Mouse (Mus musculus) heart, adult 2 months (tissue): ENCODE measurements around the gene Elp1.

Experiments used
- CTCF ChIP-seq: fragments of 200-600 bp; IDR thresholded peaks from 2 replicates; pipeline ENCODE4 v1.8.1; 2022; ENCODE audit warnings: antibody characterized with exemption, mild to moderate bottlenecking, moderate library complexity
- EP300 ChIP-seq: fragments of 200-500 bp; IDR thresholded peaks from 2 replicates; pipeline ENCODE4 v1.6.1; 2011; ENCODE audit warnings: low read depth, low read length, control low read depth; ENCODE audit not compliant: insufficient read depth
- POLR2A ChIP-seq: fragments of 200-500 bp; IDR thresholded peaks from 2 replicates; pipeline ENCODE4 v1.6.1; 2011; ENCODE audit warnings: mild to moderate bottlenecking, low read depth, low read length, control low read depth; ENCODE audit not compliant: insufficient read depth

GRCm38 (mm10) chr4:56722346-56722745, 79.8 kb downstream of the Elp1 start:
- TF ChIP-seq CTCF (no peak), POLR2A (no peak), EP300 (no peak)
